Mouse (Mus musculus) forebrain, embryonic 13.5 days (tissue): ENCODE results near the gene Nhs. TPM values are rescaled to one million over a fixed set of nuclear protein-coding genes. Genes with fewer than 3 reads are reported as not detected.

Source experiments
- ATAC-seq: fragments of 200-750 bp; cut with Nextera tagmentation; 2 replicates; pipeline ENCODE4 v1.8.0; 2017
- H3K27ac ChIP-seq: fragments of 300-500 bp; sonication (generic); 2 replicates; pipeline ENCODE4 v1.5.1; 2015; ENCODE audit warnings: inconsistent platforms, mild to moderate bottlenecking, moderate library complexity
- H3K27me3 ChIP-seq: fragments of 300-500 bp; sonication (generic); 2 replicates; pipeline ENCODE4 v1.6.1; 2015; ENCODE audit warnings: mild to moderate bottlenecking, inconsistent platforms
- H3K36me3 ChIP-seq: fragments of 300-500 bp; sonication (generic); 2 replicates; pipeline ENCODE4 v1.6.1; 2015; ENCODE audit warnings: mild to moderate bottlenecking, inconsistent platforms; ENCODE audit not compliant: poor library complexity, severe bottlenecking
- H3K4me1 ChIP-seq: fragments of 300-500 bp; sonication (generic); 2 replicates; pipeline ENCODE4 v1.6.1; 2015; ENCODE audit warnings: inconsistent platforms
- H3K4me2 ChIP-seq: fragments of 300-500 bp; sonication (generic); 2 replicates; pipeline ENCODE4 v1.6.1; 2015; ENCODE audit warnings: inconsistent platforms, mild to moderate bottlenecking, moderate library complexity
- H3K4me3 ChIP-seq: fragments of 300-500 bp; sonication (generic); 2 replicates; pipeline ENCODE4 v1.5.1; 2015; ENCODE audit warnings: mild to moderate bottlenecking, inconsistent platforms
- H3K9ac ChIP-seq: fragments of 300-500 bp; sonication (generic); 2 replicates; pipeline ENCODE4 v1.6.1; 2015; ENCODE audit warnings: mild to moderate bottlenecking, inconsistent platforms
- H3K9me3 ChIP-seq: fragments of 300-500 bp; sonication (generic); replicated peaks from 2 replicates; pipeline ENCODE4 v1.6.1; 2016; ENCODE audit warnings: inconsistent platforms
- WGBS: fragments of 180-500 bp; shearing (Covaris S2); methylation state at CpG from one replicate; pipeline ENCODE4 v1.1.7; 2015; 5-methylcytosine and 5-hydroxymethylcytosine counted together
- polyA plus RNA-seq: library from polyadenylated mRNA; unstranded; fragments of >200 nt; fragmentation: Nextera tagmentation; extraction: Ambion mirVana; gene quantifications from 2 replicates; pipeline ENCODE4 v1.2.1, GENCODE M21; 2015

Gene Nhs
- polyA plus RNA-seq, 1 experiment from 2014 or later = 2.1 TPM

GRCm38 (mm10) chrX:161922655-161923054 lies 236.9 kb downstream of the Nhs start:
- Histone ChIP-seq H3K9ac (no peak overlapping the region), H3K4me3 (no peak overlapping the region), H3K27me3 (peaks cover 13% of the 10 kb centered on the region; the same call in 1 of the 2 replicates), H3K36me3 (no peaks in the 10 kb centered on the region), H3K27ac (no peak overlapping the region), H3K9me3 (no peaks in the 10 kb centered on the region), H3K4me2 (no peak overlapping the region), H3K4me1 (peaks cover 14% of the 10 kb centered on the region)
- no peak for ATAC-seq
- WGBS = 66% methylated on average over 2 of the region's 2 CpGs

DNA sequence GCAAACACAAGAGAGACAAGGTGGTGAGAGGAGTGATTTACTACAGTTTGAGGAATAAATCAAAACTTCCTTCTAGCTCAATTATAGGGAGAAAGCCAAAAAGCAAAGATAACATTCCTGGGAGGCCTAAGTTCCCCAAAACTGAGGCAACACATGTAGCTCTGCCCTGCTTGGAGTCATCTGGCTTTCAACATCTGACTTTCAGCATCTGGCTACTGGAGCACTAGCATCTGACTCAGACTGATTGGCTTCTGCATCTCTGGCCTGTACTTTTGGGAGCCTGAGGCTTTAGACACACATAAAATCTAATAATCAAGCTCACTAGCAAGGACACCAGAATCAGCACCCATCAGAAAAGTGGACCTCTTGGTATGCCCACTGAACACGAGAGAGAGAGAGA lies 237.9 kb downstream of the Nhs start:
- Histone ChIP-seq H3K9ac (no peak overlapping the region), H3K4me1 (peaks cover 12% of the 10 kb centered on the region), H3K4me2 (no peak overlapping the region), H3K27me3 (peaks cover 13% of the 10 kb centered on the region; the same call in 1 of the 2 replicates), H3K4me3 (no peak overlapping the region), H3K36me3 (no peaks in the 10 kb centered on the region), H3K9me3 (no peaks in the 10 kb centered on the region), H3K27ac (no peak overlapping the region)
- no peak for ATAC-seq
- 67% methylated on average over 1 of the region's 1 CpGs for WGBS

- no peak for ATAC-seq
- Histone ChIP-seq H3K27ac (no peak overlapping the region), H3K4me3 (no peak overlapping the region), H3K4me1 (no peaks in the 10 kb centered on the region), H3K36me3 (no peaks in the 10 kb centered on the region), H3K27me3 (peaks cover 51% of the 10 kb centered on the region), H3K9me3 (no peaks in the 10 kb centered on the region), H3K9ac (no peak overlapping the region), H3K4me2 (no peak overlapping the region)
- 65% methylated on average over 4 of the region's 4 CpGs for WGBS
Measured at GRCm38 (mm10) chrX:161909963-161910362, 249.6 kb downstream of the Nhs start.

- Histone ChIP-seq H3K4me2 (peak overlapping the region; percentile 82), H3K27me3 (peaks cover 45% of the 10 kb centered on the region), H3K9ac (peak overlapping the region; percentile 48), H3K36me3 (no peaks in the 10 kb centered on the region), H3K9me3 (no peaks in the 10 kb centered on the region), H3K27ac (0 out of 2 replicates have a peak overlapping the region, but pooled peaks have one; percentile 25), H3K4me1 (no peaks in the 10 kb centered on the region), H3K4me3 (peak overlapping the region; percentile 46)
- WGBS = 14% methylated on average over 48 of the region's 48 CpGs
- peak; percentile 77 for ATAC-seq
Measured at GRCm38 (mm10) chrX:161908652-161909403, 250.7 kb downstream of the Nhs start.

DNA sequence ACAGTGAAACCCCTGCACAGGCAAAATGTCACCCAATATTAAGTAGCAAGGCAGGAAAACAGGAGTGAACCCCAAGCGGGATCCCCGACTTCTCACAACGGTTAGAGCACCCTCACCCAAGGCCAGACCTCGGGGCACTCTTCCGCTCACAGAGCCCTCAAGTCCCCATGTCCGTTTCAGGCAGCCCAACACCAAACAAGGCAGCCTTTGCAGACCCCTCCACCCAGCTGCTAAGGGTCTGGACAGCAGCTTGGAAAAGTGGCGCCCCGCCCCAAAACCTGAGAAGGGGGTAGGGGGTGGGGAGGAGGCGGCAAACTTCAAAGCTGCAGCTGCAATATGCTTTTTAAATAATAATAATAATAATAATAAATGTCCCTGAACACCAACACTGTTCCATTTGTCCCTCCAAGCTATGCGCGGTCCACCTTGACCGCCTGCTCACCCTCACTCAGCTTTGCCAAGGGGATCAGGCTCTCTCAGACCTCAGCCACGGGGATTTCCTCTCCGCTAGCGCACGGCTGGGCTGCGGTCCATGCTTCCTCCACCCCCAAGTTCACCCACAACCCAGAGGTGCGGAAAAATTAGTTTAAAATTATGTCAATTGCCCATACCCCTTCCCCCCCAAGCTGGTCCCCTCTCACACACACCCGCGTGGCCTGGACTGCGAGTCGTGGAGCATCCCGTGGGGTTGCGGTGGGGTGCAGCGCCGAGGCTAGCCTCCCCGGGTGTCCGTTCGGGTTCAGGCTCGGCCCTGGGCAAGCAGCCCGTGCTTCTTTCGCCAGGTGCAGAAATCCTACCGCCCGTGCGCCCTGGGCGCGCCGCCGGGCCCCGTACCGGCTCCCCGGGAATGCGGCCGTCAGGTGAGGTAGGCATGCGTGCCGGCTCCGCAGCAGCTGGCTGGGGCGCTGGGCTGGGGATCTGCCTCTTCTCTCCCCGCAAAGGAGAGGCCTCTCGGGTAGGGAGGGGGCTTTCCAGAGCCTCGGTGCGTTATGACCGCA lies 251.6 kb downstream of the Nhs start:
- peak; percentile 79 for ATAC-seq
- H3K27me3 ChIP-seq = peaks cover 45% of the 10 kb centered on the region
- H3K9ac ChIP-seq = peak overlapping the region; percentile 48
- H3K4me2 ChIP-seq = peak overlapping the region; percentile 82
- WGBS = 23% methylated on average over 46 of the region's 53 CpGs
- 0 out of 2 replicates have a peak overlapping the region, but pooled peaks have one; percentile 25 for H3K27ac ChIP-seq
- H3K36me3 ChIP-seq = no peaks in the 10 kb centered on the region
- H3K4me3 ChIP-seq = peak overlapping the region; percentile 46
- no peaks in the 10 kb centered on the region for H3K9me3 ChIP-seq
- no peaks in the 10 kb centered on the region for H3K4me1 ChIP-seq

DNA sequence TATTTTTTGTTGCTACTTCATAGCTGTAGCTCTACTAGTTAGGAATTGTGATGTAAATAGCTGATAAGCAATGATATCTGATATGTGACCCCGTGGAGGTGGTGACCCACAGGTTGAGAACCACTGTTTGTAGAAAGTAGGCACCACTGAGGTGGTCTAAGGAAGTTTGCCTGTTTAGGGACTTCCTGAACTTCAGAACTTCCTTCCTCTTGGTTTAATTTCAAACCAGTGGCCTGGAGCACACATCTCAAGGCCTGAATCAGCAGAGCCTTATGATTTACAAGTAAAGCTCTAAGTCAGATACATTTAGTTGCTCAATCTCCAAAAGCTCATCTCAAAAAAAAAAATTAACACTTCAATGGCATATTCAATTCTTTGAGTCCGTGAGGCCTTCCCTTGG lies 265.1 kb downstream of the Nhs start:
- Histone ChIP-seq H3K9ac (no peak overlapping the region), H3K4me2 (no peak overlapping the region), H3K9me3 (no peaks in the 10 kb centered on the region), H3K27me3 (peaks cover 4% of the 10 kb centered on the region; the same call in 1 of the 2 replicates), H3K4me3 (no peak overlapping the region), H3K36me3 (no peaks in the 10 kb centered on the region), H3K27ac (no peak overlapping the region), H3K4me1 (no peaks in the 10 kb centered on the region)
- no peak for ATAC-seq
- 72% methylated on average over 2 of the region's 2 CpGs for WGBS

- WGBS = 78% methylated on average over 3 of the region's 3 CpGs
- Histone ChIP-seq H3K9me3 (no peaks in the 10 kb centered on the region), H3K27ac (no peak overlapping the region), H3K4me3 (no peak overlapping the region), H3K27me3 (no peaks in the 10 kb centered on the region), H3K4me2 (no peak overlapping the region), H3K4me1 (no peaks in the 10 kb centered on the region), H3K36me3 (no peaks in the 10 kb centered on the region), H3K9ac (no peak overlapping the region)
- ATAC-seq = no peak
Measured at GRCm38 (mm10) chrX:161883661-161884060, 275.9 kb downstream of the Nhs start.

DNA sequence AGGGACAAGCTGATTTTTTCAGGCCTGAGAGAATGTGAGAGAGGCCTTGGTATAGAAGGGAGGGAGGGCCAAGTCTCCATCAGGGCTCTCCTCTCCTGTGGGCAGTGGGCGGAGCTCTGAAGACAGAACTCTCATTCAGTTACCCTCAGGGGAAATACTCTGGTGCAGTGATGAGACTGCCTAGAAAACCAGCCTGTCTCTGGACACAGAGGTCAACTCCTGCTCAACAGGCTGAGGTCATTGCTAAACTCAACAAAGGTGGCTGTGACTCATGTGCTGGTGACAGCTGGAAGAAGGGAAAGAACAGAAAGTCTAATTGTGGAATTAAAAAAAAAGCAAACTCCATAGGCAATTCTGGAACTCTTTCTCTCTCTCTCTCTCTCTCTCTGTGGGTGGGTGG lies 282.4 kb downstream of the Nhs start:
- Histone ChIP-seq H3K9me3 (no peaks in the 10 kb centered on the region), H3K9ac (no peak overlapping the region), H3K4me3 (no peak overlapping the region), H3K27ac (no peak overlapping the region), H3K36me3 (no peaks in the 10 kb centered on the region), H3K4me2 (no peak overlapping the region), H3K27me3 (peaks cover 6% of the 10 kb centered on the region; the same call in 1 of the 2 replicates), H3K4me1 (no peaks in the 10 kb centered on the region)
- no peak for ATAC-seq
- WGBS = 92% methylated on average over 1 of the region's 1 CpGs

- H3K4me1 ChIP-seq = no peaks in the 10 kb centered on the region
- peaks cover 10% of the 10 kb centered on the region; the same call in 1 of the 2 replicates for H3K27me3 ChIP-seq
- no peaks in the 10 kb centered on the region for H3K9me3 ChIP-seq
- no peaks in the 10 kb centered on the region for H3K36me3 ChIP-seq
- no peak overlapping the region for H3K27ac ChIP-seq
- no peak overlapping the region for H3K4me2 ChIP-seq
- no peak overlapping the region for H3K4me3 ChIP-seq
- no peak for ATAC-seq
- no peak overlapping the region for H3K9ac ChIP-seq
Measured at GRCm38 (mm10) chrX:161873511-161873910, 286.0 kb downstream of the Nhs start.

DNA sequence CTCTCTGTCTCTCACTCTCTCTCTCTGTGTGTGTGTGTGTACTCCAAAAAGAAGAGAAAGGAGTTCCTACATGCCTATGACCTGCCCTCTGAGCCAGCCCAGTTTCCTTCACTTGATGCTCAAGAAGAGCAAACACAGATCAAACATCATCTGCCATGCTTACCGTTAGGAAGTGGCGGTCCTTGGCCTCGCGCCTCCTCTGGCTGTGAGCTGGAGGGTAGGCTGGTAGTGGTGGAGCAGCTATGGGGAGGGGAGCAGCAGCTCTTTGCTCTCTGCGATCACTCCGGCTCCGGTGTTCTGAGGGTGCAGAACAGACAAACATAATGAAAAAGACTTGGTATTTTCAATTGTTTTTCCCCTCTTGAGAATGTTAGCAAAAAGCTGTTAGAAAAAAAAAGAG lies 288.2 kb downstream of the Nhs start:
- ATAC-seq = no peak
- Histone ChIP-seq H3K36me3 (no peaks in the 10 kb centered on the region), H3K9me3 (no peaks in the 10 kb centered on the region), H3K9ac (no peak overlapping the region), H3K4me3 (no peak overlapping the region), H3K4me2 (no peak overlapping the region), H3K27me3 (peaks cover 12% of the 10 kb centered on the region), H3K4me1 (no peaks in the 10 kb centered on the region), H3K27ac (no peak overlapping the region)
- WGBS = 94% methylated on average over 7 of the region's 7 CpGs

DNA sequence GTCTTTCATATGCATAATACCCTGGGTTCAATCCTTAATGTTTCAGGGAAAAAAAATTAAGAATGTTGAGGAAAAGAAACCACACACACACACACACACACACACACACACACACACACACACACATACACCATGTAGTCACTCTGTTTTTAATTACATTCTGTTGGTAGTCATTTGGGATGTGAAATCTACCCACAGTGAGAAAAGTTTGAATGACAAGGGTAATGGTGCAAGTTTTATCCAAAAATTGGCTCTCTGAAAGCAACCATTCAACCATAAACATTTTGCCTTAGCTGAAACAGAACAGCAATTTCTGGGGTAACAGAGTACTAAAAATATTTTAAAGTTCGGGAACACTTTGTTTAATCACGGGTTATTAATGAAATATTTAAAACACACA lies 303.9 kb downstream of the Nhs start:
- 0 out of 2 replicates have a peak, but pooled peaks have one; percentile 43 for ATAC-seq

More for the DNA sequence above, 303.9 kb downstream of the Nhs start:
- H3K9ac ChIP-seq = no peak overlapping the region
- no peak overlapping the region for H3K27ac ChIP-seq
- H3K36me3 ChIP-seq = no peaks in the 10 kb centered on the region
- no peaks in the 10 kb centered on the region for H3K9me3 ChIP-seq
- 57% methylated on average over 2 of the region's 2 CpGs for WGBS
- H3K27me3 ChIP-seq = peaks cover 21% of the 10 kb centered on the region; the same call in 1 of the 2 replicates
- H3K4me2 ChIP-seq = no peak overlapping the region
- H3K4me3 ChIP-seq = no peak overlapping the region
- no peaks in the 10 kb centered on the region for H3K4me1 ChIP-seq
